Mouse (Mus musculus) stomach, embryonic 15.5 days (tissue): ENCODE measurements around the gene Lce1j. TPM values are rescaled to one million over a fixed set of nuclear protein-coding genes. Genes with fewer than 3 reads are reported as not detected.

Source experiments
- polyA plus RNA-seq: library from polyadenylated mRNA; unstranded; fragments of >200 nt; fragmentation: Nextera tagmentation; extraction: Ambion mirVana; gene quantifications from 2 replicates; pipeline ENCODE4 v1.2.1, GENCODE M21; 2015

Gene Lce1j
- polyA plus RNA-seq, 1 experiment from 2014 or later = not detected

Other genes with a start within 250 kb of the Lce1j start
- 0.41 and 1.2 TPM in 2 replicates for gene Ivl, start 216.8 kb downstream of the Lce1j start, polyA plus RNA-seq
- gene Smcp, start 201.5 kb downstream of the Lce1j start, polyA plus RNA-seq = 0.67 TPM in 1 of 2 replicates, not detected in the other
- gene 2210017I01Rik, start 183.0 kb downstream of the Lce1j start, polyA plus RNA-seq = not detected in 2 replicates
- gene Lce6a, start 168.9 kb downstream of the Lce1j start, polyA plus RNA-seq = not detected in 2 replicates
- not detected in 2 replicates for gene Lce1a1, start 142.2 kb downstream of the Lce1j start, polyA plus RNA-seq
- not detected in 2 replicates for gene Lce1b, start 133.6 kb downstream of the Lce1j start, polyA plus RNA-seq
- not detected in 2 replicates for gene Lce1a2, start 120.2 kb downstream of the Lce1j start, polyA plus RNA-seq
- not detected in 2 replicates for gene Lce1c, start 111.3 kb downstream of the Lce1j start, polyA plus RNA-seq
- not detected in 2 replicates for gene Lce1d, start 103.3 kb downstream of the Lce1j start, polyA plus RNA-seq
- not detected in 2 replicates for gene Lce1e, start 81.4 kb downstream of the Lce1j start, polyA plus RNA-seq
- not detected in 2 replicates for gene Lce1f, start 70.2 kb downstream of the Lce1j start, polyA plus RNA-seq
- not detected in 2 replicates for gene Gm38119, start 51.4 kb downstream of the Lce1j start, polyA plus RNA-seq
- gene Lce1g, start 38.2 kb downstream of the Lce1j start, polyA plus RNA-seq = not detected in 2 replicates
- gene Lce1h, start 25.4 kb downstream of the Lce1j start, polyA plus RNA-seq = not detected in 2 replicates
- not detected in 2 replicates for gene Lce1i, start 11.6 kb downstream of the Lce1j start, polyA plus RNA-seq
- not detected in 2 replicates for gene Lce1k, start 17.4 kb upstream of the Lce1j start, polyA plus RNA-seq
- 0.05 TPM in 1 of 2 replicates, not detected in the other for gene Kprp, start 36.7 kb upstream of the Lce1j start, polyA plus RNA-seq
- gene Lce1l, start 60.8 kb upstream of the Lce1j start, polyA plus RNA-seq = not detected in 2 replicates
- not detected in 2 replicates for gene 2310050C09Rik, start 79.7 kb upstream of the Lce1j start, polyA plus RNA-seq
- gene Lce3a, start 135.7 kb upstream of the Lce1j start, polyA plus RNA-seq = 0.62 TPM in 1 of 2 replicates, not detected in the other
- gene Lce3b, start 142.5 kb upstream of the Lce1j start, polyA plus RNA-seq = not detected in 2 replicates
- gene Lce3c, start 154.0 kb upstream of the Lce1j start, polyA plus RNA-seq = not detected in 2 replicates
- gene Lce3d, start 166.9 kb upstream of the Lce1j start, polyA plus RNA-seq = not detected in 2 replicates
- 0.36 TPM in 1 of 2 replicates, not detected in the other for gene Lce3e, start 176.5 kb upstream of the Lce1j start, polyA plus RNA-seq
- 2.3 TPM in 1 of 2 replicates, not detected in the other for gene Lce3f, start 201.7 kb upstream of the Lce1j start, polyA plus RNA-seq
- 3.0 and 22.7 TPM in 2 replicates for gene Crct1, start 225.2 kb upstream of the Lce1j start, polyA plus RNA-seq
- gene Lce1m, start 228.5 kb upstream of the Lce1j start, polyA plus RNA-seq = not detected in 2 replicates